Mouse (Mus musculus) layer of hippocampus, postnatal 25 days (tissue): ENCODE data around the gene Zfp46. TPM values are rescaled to one million over a fixed set of nuclear protein-coding genes. Genes with fewer than 3 reads are reported as not detected.

Source experiments
- DNase-seq, 2 experiments: peaks; one replicate each; pipeline ENCODE4 v3.0.0; 2022; ENCODE audit warnings: mixed read lengths in 2 of 2, low spot score in 1 of 2; ENCODE audit errors: extremely low spot score in 1 of 2
- total RNA-seq, 2 experiments: library from RNA; stranded (reverse); gene quantifications; 2 replicates each; pipeline ENCODE4 v1.2.3; 2021

The Zfp46 gene
- total RNA-seq, 2 experiments from 2014 or later, result 48.8 to 62.9 TPM

DNA sequence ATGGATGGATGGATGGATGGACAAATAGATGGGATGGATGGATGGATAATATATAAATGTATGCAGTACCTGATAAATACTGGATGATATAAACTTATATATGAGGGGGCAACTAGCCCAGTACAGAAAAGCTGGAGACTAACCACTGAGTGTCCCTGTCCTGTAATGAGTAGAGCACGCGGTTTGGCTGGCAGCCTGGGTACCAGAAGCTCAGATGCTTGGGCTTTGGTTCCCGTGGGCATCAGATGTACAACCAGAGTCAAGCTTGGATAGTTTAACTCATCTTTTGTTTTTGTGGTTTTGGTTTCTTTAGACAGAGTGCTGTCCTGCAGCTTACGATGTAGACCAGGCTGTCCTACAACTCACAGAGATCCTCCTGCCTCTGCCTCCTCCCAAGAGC is 20.9 kb upstream of the Zfp46 start:
- no peak for DNase-seq

DNA sequence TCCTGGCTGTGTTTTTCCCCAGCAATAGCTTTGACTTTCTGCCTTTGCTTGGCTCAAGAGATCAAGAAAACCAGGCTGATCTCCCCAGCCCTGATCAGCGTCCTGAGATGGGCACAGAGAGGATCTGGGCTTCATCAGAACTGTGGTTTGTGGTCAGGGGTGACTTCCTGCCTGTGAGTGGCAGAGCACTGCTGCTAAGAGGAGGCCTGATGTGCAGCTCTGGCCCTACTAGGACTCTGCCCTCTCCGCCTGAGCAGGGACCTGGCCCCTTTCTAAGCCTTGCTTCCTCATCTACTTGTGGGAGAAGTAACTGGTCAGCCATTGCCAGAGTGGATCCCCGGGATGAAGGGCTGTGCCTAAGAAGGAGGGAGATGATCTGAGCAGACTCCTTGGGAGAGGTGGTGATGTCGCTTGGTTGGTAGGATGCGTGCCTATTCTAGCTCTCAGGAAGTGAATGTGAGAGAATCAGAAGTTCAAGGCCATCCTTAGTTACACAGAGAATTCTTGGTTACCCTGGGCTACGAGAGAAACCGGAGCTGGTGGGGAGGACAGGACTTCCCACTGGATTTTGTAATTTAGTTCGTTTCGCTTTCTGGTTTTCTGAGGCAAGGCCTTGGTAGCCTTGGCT is 17.7 kb upstream of the Zfp46 start:
- DNase-seq, result no peak

DNA sequence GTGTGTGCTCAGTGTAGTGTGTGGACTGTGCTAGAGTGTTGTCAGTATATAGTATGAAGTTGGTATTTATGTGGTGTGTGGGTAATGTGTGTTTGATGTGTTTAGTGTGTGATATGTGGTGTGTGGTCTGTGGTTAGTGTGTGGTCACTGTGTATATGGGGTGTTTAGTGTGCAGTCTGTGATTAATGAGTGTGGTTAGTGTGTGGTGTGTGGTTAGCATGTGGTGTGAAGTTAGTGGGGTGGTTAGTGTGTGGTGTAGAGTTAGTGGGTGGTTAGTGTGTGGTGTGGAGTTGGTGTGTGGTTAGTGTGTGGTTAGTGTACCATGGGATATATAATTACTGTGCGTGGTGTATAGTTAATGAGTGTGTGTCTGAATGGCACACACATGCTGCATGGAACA is 15.6 kb upstream of the Zfp46 start:
- DNase-seq, result no peak

- DNase-seq, result no peak
These were observed 13.8 kb upstream of the Zfp46 start for GRCm38 (mm10) chr4:136270648-136271047.

- DNase-seq, result no peak
These were observed 3.4 kb upstream of the Zfp46 start for GRCm38 (mm10) chr4:136281097-136281496.

DNA sequence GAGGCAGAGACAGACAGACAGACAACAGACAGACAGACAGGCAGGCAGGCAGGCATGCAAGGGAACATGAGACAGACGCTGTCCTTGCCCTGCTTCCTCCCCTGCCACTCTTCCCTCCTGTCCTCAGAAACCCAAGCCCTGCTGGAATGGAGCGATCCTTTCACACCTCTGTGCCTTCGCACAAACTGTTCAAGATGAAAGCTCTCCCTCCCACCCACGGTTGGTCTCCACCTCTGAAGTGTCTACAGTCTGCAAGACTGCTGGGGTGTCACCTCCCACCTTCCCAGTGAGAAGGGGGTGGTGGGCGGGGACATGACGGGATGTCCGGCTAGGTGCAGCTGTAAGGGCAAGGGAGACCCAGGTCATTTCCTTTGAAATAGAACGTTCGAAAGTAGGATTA is 2.9 kb upstream of the Zfp46 start:
- no peak for DNase-seq

DNA sequence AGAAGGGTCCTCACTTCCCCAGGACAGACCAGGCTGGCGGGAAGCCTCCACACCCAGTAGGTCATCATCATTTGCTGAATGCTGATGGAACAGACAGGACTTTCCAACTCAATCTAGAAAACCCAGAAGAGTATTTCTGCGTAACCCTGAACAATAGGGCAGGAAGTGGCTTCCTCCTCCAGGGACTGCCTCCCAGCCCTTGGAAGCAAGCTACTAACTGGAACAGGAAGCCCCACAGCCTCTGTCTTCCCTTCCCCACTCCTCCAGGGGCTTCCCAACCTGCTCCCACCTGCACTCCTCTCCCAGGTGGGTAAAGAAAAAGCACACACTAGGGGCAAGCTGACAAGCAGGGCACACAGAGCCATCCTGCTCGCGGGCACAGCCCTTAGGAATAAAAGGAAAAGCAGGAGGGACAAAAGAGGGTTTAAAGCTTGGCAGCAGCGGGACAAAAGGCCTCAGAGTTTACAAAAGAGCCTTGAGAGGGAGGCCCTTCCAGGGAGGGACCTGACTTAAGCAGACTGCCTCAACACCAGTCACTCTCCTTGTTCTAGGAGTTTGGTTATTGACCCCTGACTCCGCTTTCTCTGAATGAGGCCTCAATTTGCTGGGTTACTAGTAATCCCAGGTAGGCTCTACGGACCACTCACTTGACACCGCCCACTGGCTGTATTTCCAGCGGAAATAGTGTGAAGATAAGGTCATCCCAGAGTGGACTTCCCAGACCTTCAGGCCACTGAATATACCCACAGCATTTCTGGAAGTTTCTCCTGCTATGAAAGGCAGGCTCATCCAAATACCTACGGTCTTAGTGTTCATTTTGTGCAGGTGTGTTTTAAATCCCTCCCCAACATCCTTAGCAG is 1.6 kb upstream of the Zfp46 start:
- no peak for DNase-seq

GRCm38 (mm10) chr4:136283783-136284182 is 700 bp upstream of the Zfp46 start:
- DNase-seq, result no peak

DNA sequence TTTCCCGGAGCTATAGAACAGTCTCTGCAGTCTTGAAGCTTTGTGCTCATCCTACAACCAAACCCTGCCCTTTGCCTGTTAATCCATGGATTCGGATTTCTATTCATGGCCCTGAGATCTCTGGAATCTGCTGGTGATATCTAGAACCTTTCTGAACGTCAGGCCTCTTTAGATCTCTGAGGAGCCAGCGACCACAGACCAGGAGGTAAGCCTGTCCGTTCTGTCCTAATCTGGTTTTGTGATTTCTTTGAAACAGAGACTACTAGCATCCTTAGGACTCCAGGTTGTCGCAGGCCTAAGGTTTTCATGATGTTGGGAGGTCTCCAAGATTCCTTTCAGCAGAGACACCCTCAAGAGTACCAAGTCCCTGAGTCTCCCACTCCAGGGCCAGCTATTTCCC is 408 bp downstream of the Zfp46 start:
- peak in 1 of 2 experiments; percentile 12 for DNase-seq

GRCm38 (mm10) chr4:136285348-136285810 is 896 bp downstream of the Zfp46 start:
- DNase-seq, result peak; percentile 74 to 76

GRCm38 (mm10) chr4:136285811-136286371 is 1.4 kb downstream of the Zfp46 start:
- peak; percentile 78 to 83 for DNase-seq

DNA sequence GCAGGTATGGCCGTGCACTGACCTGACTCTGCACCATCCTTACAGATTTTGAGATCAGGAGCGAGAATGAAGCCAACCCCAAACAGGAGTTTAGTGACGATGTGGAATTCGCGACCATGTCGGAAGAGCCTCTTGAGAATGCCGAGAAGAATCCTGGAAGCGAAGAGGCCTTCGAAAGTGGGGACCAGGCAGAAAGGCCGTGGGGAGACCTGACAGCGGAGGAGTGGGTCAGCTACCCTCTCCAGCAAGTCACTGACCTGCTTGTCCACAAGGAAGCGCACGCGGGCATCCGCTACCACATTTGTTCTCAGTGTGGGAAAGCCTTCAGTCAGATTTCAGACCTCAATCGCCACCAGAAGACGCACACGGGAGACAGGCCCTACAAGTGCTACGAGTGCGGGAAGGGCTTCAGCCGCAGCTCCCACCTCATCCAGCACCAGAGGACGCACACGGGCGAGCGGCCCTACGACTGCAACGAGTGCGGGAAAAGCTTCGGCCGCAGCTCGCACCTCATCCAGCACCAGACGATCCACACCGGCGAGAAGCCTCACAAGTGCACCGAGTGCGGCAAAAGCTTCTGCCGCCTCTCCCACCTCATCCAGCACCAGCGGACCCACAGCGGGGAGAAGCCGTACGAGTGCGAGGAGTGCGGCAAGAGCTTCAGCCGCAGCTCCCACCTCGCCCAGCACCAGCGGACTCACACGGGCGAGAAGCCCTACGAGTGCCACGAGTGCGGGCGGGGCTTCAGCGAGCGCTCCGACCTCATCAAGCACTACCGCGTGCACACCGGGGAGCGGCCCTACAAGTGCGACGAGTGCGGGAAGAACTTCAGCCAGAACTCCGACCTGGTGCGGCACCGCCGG is 5.7 kb downstream of the Zfp46 start:
- peak in 1 of 2 experiments; percentile 10 for DNase-seq

DNA sequence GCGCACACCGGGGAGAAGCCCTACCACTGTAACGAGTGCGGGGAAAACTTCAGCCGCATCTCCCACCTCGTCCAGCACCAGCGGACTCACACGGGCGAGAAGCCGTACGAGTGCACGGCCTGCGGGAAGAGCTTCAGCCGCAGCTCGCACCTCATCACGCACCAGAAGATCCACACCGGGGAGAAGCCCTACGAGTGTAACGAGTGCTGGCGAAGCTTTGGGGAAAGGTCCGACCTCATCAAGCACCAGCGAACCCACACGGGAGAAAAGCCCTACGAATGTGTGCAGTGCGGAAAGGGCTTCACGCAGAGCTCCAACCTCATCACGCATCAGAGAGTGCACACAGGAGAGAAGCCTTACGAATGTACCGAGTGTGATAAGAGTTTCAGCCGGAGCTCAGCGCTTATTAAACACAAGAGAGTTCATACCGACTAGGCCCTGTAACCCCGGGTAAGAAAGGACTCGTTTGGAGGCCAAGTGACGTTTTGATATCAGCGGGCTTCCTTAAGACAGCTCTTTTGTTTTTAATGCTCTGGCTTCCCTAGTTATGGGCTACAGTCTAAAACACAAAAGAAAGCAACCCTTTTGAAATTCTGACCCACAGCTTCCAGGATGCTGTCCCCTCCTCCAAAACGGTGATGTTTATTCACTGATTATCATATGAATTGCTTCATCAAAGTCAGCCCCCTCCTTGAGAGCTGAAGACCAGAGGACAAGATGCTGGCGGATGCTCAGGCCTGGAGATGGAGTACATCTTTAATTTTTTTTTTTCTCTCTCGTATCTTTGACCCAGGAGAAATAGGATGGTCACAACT is 6.5 kb downstream of the Zfp46 start:
- DNase-seq, result no peak

GRCm38 (mm10) chr4:136291692-136292091 is 7.2 kb downstream of the Zfp46 start:
- DNase-seq, result no peak

DNA sequence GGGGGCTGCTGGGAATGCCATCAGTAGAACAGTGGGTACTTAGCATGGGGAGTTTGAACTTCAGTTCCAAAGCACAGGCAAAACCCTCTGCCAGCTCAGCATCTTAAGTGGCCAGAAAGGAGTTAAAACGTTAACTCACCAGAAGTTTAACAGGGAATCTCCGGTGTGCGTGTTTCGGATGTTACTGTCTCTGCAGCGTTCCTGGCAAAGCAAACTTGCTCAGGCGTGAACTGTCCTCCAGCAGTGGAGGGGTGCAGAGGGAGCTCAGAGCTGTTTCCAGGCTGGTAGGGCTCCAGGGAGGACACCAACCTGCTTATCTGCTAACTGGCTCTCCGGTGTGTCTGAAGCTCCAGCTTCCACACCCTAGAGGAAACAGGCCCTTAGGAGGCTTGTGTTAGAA is 11.5 kb downstream of the Zfp46 start:
- DNase-seq, result no peak

GRCm38 (mm10) chr4:136302462-136302861 is 18.0 kb downstream of the Zfp46 start:
- no peak for DNase-seq

DNA sequence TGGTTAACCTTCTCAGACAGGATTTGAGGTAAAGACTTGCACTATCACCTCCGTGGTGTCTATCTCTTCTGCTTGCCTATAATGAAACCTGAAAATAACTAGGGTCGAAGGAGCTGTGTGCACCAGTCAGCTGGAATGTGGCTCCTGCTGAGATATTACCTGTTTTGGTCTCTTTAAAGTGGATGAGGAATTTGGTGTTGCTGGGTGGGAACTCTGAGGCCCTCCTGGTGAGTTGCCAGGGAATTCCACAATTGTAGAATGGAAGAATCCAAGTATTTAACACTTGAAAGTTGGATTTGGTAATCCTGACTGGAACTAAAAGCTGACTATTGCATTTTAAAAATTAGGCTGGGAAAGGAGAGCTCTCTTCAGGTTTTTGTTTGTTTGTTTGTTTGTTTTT is 19.7 kb downstream of the Zfp46 start:
- no peak for DNase-seq

GRCm38 (mm10) chr4:136308355-136308754 is 23.9 kb downstream of the Zfp46 start:
- no peak for DNase-seq

- DNase-seq, result no peak
These were observed 25.3 kb downstream of the Zfp46 start for GRCm38 (mm10) chr4:136309780-136310179.
